Mouse (Mus musculus): Measurements from ENCODE around the gene Taf6l. TPM values are rescaled to one million over a fixed set of nuclear protein-coding genes. Genes with fewer than 3 reads are reported as not detected.

Taf6l gene
- polyA plus RNA-seq, 1 experiment from 2014 or later: 32.4 TPM

GRCm38 (mm10) chr19:8726609-8727390 is 59.4 kb downstream of the Taf6l start:
- Histone ChIP-seq H3K4me3 (no peak overlapping the region), H3K27me3 (no peaks in the 10 kb centered on the region), H3K27ac (no peak overlapping the region), H3K9ac (no peak overlapping the region), H3K4me2 (replicated peaks) (no peak overlapping the region), H3K9me3 (replicated peaks) (no peaks in the 10 kb centered on the region), H3K36me3 (peaks cover 30% of the 10 kb centered on the region), H3K4me1 (peaks cover 22% of the 10 kb centered on the region)
- no peak for ATAC-seq (ENCODE audit: low FRiP score)
- WGBS: 21% methylated on average over 3 of the region's 3 CpGs

- Histone ChIP-seq H3K4me3 (peak overlapping the region; percentile 76), H3K36me3 (peaks cover 30% of the 10 kb centered on the region), H3K4me2 (replicated peaks) (peak overlapping the region; percentile 76), H3K4me1 (peaks cover 26% of the 10 kb centered on the region), H3K27me3 (no peaks in the 10 kb centered on the region), H3K9me3 (replicated peaks) (no peaks in the 10 kb centered on the region), H3K27ac (no peak overlapping the region), H3K9ac (peak overlapping the region; percentile 91)
- WGBS: 55% methylated on average over 4 of the region's 4 CpGs
- no peak for ATAC-seq (ENCODE audit: low FRiP score)
Measured at GRCm38 (mm10) chr19:8725081-8725613, 61.1 kb downstream of the Taf6l start.

Small RNA genes lying within 50 kb of the gene (microRNA-seq; reads per million reads assigned to microRNA genes)
- gene Mir6992: not detected

Other genes with a start within 250 kb of the Taf6l start
- gene Slc22a8, start 195.2 kb downstream of the Taf6l start, polyA plus RNA-seq (2016; fragmentation: Nextera tagmentation; extraction: Ambion mirVana): 0.89 and 0.93 TPM in 2 replicates
- gene Slc22a6, start 168.4 kb downstream of the Taf6l start, polyA plus RNA-seq (2016; fragmentation: Nextera tagmentation; extraction: Ambion mirVana): 3.3 and 3.7 TPM in 2 replicates
- 0.61 and 0.94 TPM in 2 replicates for gene Chrm1, start 122.6 kb downstream of the Taf6l start, polyA plus RNA-seq (2016; fragmentation: Nextera tagmentation; extraction: Ambion mirVana)
- gene Slc3a2, start 63.0 kb downstream of the Taf6l start, polyA plus RNA-seq (2016; fragmentation: Nextera tagmentation; extraction: Ambion mirVana): 126 and 127 TPM in 2 replicates
- 72.6 and 73.3 TPM in 2 replicates for gene Wdr74, start 50.6 kb downstream of the Taf6l start, polyA plus RNA-seq (2016; fragmentation: Nextera tagmentation; extraction: Ambion mirVana)
- 2.4 and 4.5 TPM in 2 replicates for gene 1700092M07Rik, start 45.7 kb downstream of the Taf6l start, polyA plus RNA-seq (2016; fragmentation: Nextera tagmentation; extraction: Ambion mirVana)
- gene Stx5a, start 45.0 kb downstream of the Taf6l start, polyA plus RNA-seq (2016; fragmentation: Nextera tagmentation; extraction: Ambion mirVana): 128 and 132 TPM in 2 replicates
- 190 and 196 TPM in 2 replicates for gene Nxf1, start 29.3 kb downstream of the Taf6l start, polyA plus RNA-seq (2016; fragmentation: Nextera tagmentation; extraction: Ambion mirVana)
- 189 and 213 TPM in 2 replicates for gene Tmem223, start 15.4 kb downstream of the Taf6l start, polyA plus RNA-seq (2016; fragmentation: Nextera tagmentation; extraction: Ambion mirVana)
- 36.9 and 39.7 TPM in 2 replicates for gene Tmem179b, start 11.9 kb downstream of the Taf6l start, polyA plus RNA-seq (2016; fragmentation: Nextera tagmentation; extraction: Ambion mirVana)
- 146 and 149 TPM in 2 replicates for gene Polr2g, start 12.2 kb upstream of the Taf6l start, polyA plus RNA-seq (2016; fragmentation: Nextera tagmentation; extraction: Ambion mirVana)
- gene Zbtb3, start 16.1 kb upstream of the Taf6l start, polyA plus RNA-seq (2016; fragmentation: Nextera tagmentation; extraction: Ambion mirVana): 6.5 and 7.4 TPM in 2 replicates
- 55.6 and 61.4 TPM in 2 replicates for gene Ttc9c, start 32.9 kb upstream of the Taf6l start, polyA plus RNA-seq (2016; fragmentation: Nextera tagmentation; extraction: Ambion mirVana)
- 6.2 and 6.8 TPM in 2 replicates for gene Hnrnpul2, start 33.6 kb upstream of the Taf6l start, polyA plus RNA-seq (2016; fragmentation: Nextera tagmentation; extraction: Ambion mirVana)
- not detected in 2 replicates for gene AC129217.1, start 43.4 kb upstream of the Taf6l start, polyA plus RNA-seq (2016; fragmentation: Nextera tagmentation; extraction: Ambion mirVana)
- gene Bscl2, start 51.0 kb upstream of the Taf6l start, polyA plus RNA-seq (2016; fragmentation: Nextera tagmentation; extraction: Ambion mirVana): 65.8 and 66.1 TPM in 2 replicates
- gene Gng3, start 52.8 kb upstream of the Taf6l start, polyA plus RNA-seq (2016; fragmentation: Nextera tagmentation; extraction: Ambion mirVana): 171 and 176 TPM in 2 replicates
- 0.49 and 0.82 TPM in 2 replicates for gene Lrrn4cl, start 64.4 kb upstream of the Taf6l start, polyA plus RNA-seq (2016; fragmentation: Nextera tagmentation; extraction: Ambion mirVana)
- gene Ubxn1, start 85.1 kb upstream of the Taf6l start, polyA plus RNA-seq (2016; fragmentation: Nextera tagmentation; extraction: Ambion mirVana): 166 and 175 TPM in 2 replicates
- 62.1 and 64.7 TPM in 2 replicates for gene Uqcc3, start 94.5 kb upstream of the Taf6l start, polyA plus RNA-seq (2016; fragmentation: Nextera tagmentation; extraction: Ambion mirVana)
- gene Lbhd1, start 97.3 kb upstream of the Taf6l start, polyA plus RNA-seq (2016; fragmentation: Nextera tagmentation; extraction: Ambion mirVana): 69.0 and 69.5 TPM in 2 replicates
- not detected in 2 replicates for gene Gm49403, start 97.5 kb upstream of the Taf6l start, polyA plus RNA-seq (2016; fragmentation: Nextera tagmentation; extraction: Ambion mirVana)
- gene 1810009A15Rik, start 102.4 kb upstream of the Taf6l start, polyA plus RNA-seq (2016; fragmentation: Nextera tagmentation; extraction: Ambion mirVana): 74.3 and 87.4 TPM in 2 replicates
- not detected in 2 replicates for gene Gm49416, start 102.5 kb upstream of the Taf6l start, polyA plus RNA-seq (2016; fragmentation: Nextera tagmentation; extraction: Ambion mirVana)
- 43.4 and 45.2 TPM in 2 replicates for gene Ints5, start 106.6 kb upstream of the Taf6l start, polyA plus RNA-seq (2016; fragmentation: Nextera tagmentation; extraction: Ambion mirVana)
- 114 and 118 TPM in 2 replicates for gene Ganab, start 111.7 kb upstream of the Taf6l start, polyA plus RNA-seq (2016; fragmentation: Nextera tagmentation; extraction: Ambion mirVana)
- 79.6 and 82.8 TPM in 2 replicates for gene B3gat3, start 134.0 kb upstream of the Taf6l start, polyA plus RNA-seq (2016; fragmentation: Nextera tagmentation; extraction: Ambion mirVana)
- gene Rom1, start 142.9 kb upstream of the Taf6l start, polyA plus RNA-seq (2016; fragmentation: Nextera tagmentation; extraction: Ambion mirVana): 1.8 and 3.2 TPM in 2 replicates
- 17.0 and 17.1 TPM in 2 replicates for gene Eml3, start 143.1 kb upstream of the Taf6l start, polyA plus RNA-seq (2016; fragmentation: Nextera tagmentation; extraction: Ambion mirVana)
- 174 and 185 TPM in 2 replicates for gene Mta2, start 155.5 kb upstream of the Taf6l start, polyA plus RNA-seq (2016; fragmentation: Nextera tagmentation; extraction: Ambion mirVana)
- gene Tut1, start 167.4 kb upstream of the Taf6l start, polyA plus RNA-seq (2016; fragmentation: Nextera tagmentation; extraction: Ambion mirVana): 32.3 and 35.7 TPM in 2 replicates
- 352 and 372 TPM in 2 replicates for gene Eef1g, start 180.6 kb upstream of the Taf6l start, polyA plus RNA-seq (2016; fragmentation: Nextera tagmentation; extraction: Ambion mirVana)
- 12.7 and 15.4 TPM in 2 replicates for gene Ahnak, start 202.9 kb upstream of the Taf6l start, polyA plus RNA-seq (2016; fragmentation: Nextera tagmentation; extraction: Ambion mirVana)

All from hindbrain, embryonic 12.5 days (tissue).